Mouse (Mus musculus): ENCODE measurements around the gene Ammecr1.

- no peak for TF ChIP-seq HCFC1 (IDR thresholded peaks at IDR 0.05; ENCODE audit: borderline replicate concordance, insufficient read depth, low read length)
- no peak for TF ChIP-seq ZNF384 (IDR thresholded peaks at IDR 0.05; ENCODE audit: low read depth, low read length)
These were observed 12.7 kb upstream of the Ammecr1 start for GRCm38 (mm10) chrX:142979224-142979623.

Data from ES-E14 (cell line).